Mouse (Mus musculus): Measurements from ENCODE around the gene Rps10. TPM values are rescaled to one million over a fixed set of nuclear protein-coding genes. Genes with fewer than 3 reads are reported as not detected.

Rps10 gene
- polyA plus RNA-seq (2016; fragmentation: Nextera tagmentation; extraction: Ambion mirVana), result 629 and 734 TPM in 2 replicates

DNA sequence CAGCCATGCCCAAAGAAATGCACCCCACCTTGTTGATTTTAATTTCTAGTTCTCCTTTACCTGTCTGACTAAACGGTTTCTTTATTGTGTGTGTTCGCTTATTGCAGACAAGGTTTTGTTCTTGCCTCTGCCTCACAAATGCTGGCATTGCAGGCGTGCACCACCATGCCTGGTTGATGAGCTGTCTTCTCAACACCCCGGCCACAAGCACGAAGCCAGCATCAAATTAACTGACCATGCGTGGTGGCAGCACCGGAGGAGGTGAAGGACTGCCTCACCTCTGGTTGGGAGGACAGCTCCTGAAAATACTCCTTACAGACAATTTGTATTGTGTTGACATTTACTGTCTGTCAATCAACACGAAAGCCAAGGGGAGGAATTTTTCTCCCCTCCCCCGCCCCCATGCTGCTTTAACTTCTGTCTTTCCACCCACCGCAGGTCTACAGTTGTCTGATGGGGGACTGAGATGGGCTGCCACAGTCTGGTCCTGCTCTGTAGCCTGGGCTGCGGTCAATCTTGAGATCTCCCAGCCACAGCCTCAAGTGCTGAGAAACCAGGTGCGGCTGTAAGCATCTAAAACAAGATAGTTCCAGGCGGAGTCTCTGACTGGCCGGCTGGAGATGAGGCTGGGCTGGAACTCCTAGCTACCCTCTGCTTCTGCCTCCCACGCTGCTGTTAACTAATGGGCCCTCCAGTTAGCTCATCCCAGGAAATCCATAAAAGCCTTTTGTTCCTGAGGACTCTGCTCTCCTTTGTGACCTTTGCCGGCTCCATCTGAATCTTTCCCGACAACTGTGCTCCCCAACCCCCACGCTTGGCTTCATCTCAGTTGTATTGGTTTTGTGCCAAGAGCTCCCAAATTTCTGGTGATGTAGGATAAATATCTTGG is at the start of gene Rps10:
Gene Rps10 (minus strand): TSS at position 538 of the 889 bp plus-strand sequence.
- Histone ChIP-seq H3K9me3 (no peaks in the 10 kb centered on the region), H3K27ac (peak within 1 kb of the TSS; percentile 97)
- WGBS, result 39% methylated on average over 18 of the region's 18 CpGs

DNA sequence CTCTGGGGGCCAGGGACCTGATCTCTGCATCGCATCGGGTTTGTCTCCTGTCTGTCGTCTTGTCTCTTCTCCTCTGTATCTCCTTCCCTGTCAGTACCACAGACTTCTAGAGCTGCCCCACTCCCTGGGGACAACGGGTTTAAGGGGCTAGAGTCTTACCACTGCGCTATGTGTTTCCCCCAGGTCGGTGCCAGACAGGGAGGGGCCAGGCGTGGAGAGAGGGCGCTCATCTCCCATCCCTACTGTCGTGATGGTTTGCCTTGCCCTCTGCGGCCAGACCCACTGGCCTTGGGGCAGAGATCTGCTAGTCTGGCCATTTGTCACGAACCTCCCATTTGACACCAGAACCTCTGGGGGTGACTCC is 49.1 kb upstream of the Rps10 start:
- DNase-seq (ENCODE audit: low spot score), result no peak
- H3K27me3 ChIP-seq (ENCODE audit: insufficient read depth, poor library complexity, severe bottlenecking), result peaks cover 83% of the 10 kb centered on the region
- no peak overlapping the region for H3K27ac ChIP-seq
- H3K36me3 ChIP-seq, result no peaks in the 10 kb centered on the region
- no peaks in the 10 kb centered on the region for H3K9me3 ChIP-seq
- H3K4me3 ChIP-seq, result peak overlapping the region; percentile 65
- WGBS, result 3% methylated on average over 11 of the region's 11 CpGs
- peaks cover 23% of the 10 kb centered on the region for H3K4me1 ChIP-seq

More for the DNA sequence above, at the start of gene Rps10:
- H3K36me3 ChIP-seq, result peaks cover 28% of the 10 kb centered on the region
- no peaks in the 10 kb centered on the region for H3K27me3 ChIP-seq (ENCODE audit: insufficient read depth, poor library complexity, severe bottlenecking)
- peak within 1 kb of the TSS; percentile 98 for H3K4me3 ChIP-seq
- H3K4me1 ChIP-seq, result peaks cover 46% of the 10 kb centered on the region
- DNase-seq (ENCODE audit: low spot score), result no peak

GRCm38 (mm10) chr17:27684886-27685549 is 48.5 kb upstream of the Rps10 start:
- peak overlapping the region; percentile 59 for H3K27ac ChIP-seq

DNA sequence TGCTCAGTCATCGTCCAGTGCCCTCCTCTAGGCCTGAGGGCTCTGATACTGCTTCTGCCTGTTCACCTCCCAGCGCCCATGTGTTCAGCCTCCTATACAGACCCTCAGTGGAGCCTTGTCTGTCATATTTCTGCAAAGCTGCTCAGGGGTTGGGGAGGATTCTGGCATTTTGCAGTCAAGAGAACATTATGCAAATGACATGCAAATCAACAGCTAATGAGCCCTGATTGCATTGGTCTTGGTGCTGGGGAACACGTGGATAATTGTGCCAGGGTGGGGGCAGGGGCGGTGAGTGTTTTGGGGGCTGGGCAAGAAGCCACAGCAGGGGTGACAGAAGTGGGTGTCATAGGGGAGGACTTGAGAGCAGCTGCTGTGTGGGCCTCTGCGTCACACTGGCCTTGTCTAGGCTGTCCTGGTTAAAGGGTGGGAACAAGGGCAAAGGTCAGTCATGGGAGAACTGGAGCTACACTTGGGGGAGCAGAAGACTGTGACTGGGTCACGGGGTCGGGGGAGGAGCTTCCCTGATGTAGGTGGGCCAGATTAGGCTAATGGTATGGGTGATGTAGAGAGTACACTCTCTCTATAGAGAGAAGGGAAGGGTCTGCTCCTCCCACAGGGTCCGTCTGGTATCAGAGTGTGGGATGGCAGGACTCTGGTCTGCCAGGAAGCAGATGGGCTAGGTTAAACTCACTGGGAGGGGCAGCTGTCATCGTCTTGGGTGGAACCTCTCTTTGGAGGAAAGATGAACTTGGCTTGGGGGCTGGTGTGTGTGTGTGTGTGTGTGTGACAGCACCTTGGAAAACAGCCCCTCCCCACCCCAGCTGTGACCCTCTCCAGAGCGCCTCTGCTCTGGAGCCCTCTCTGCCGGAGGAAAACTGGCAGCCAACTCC is 42.7 kb upstream of the Rps10 start:
- no peak overlapping the region for H3K27ac ChIP-seq
- H3K4me3 ChIP-seq, result no peak overlapping the region
- no peaks in the 10 kb centered on the region for H3K9me3 ChIP-seq
- H3K36me3 ChIP-seq, result no peaks in the 10 kb centered on the region
- H3K27me3 ChIP-seq (ENCODE audit: insufficient read depth, poor library complexity, severe bottlenecking), result peaks cover 25% of the 10 kb centered on the region
- 46% methylated on average over 11 of the region's 11 CpGs for WGBS
- DNase-seq (ENCODE audit: low spot score), result no peak
- peaks cover 18% of the 10 kb centered on the region for H3K4me1 ChIP-seq

More at GRCm38 (mm10) chr17:27684886-27685549, 48.5 kb upstream of the Rps10 start:
- peaks cover 78% of the 10 kb centered on the region for H3K27me3 ChIP-seq (ENCODE audit: insufficient read depth, poor library complexity, severe bottlenecking)
- under 1% methylated on average over 51 of the region's 53 CpGs for WGBS
- peak overlapping the region; percentile 65 for H3K4me3 ChIP-seq
- H3K4me1 ChIP-seq, result peaks cover 23% of the 10 kb centered on the region
- H3K36me3 ChIP-seq, result no peaks in the 10 kb centered on the region
- DNase-seq (ENCODE audit: low spot score), result no peak
- H3K9me3 ChIP-seq, result no peaks in the 10 kb centered on the region

DNA sequence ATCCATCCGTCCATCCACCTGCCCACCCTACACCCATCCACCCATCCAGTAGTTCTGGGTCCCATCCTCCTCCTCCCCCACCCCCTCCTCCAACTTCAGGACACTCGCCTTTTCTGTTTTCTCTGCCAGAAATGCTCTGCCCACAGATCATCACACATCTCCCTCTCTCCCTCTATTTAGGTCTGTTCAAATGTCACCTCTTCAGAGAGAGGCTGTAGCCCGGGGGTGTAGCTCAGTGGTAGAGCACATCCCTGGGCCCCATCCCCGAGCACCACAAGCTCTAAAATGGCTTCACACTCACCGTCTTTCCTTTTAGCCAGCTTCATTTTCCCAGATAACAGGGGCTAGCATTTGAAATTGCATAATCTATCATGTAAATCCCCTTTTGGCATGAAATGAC is 41.3 kb upstream of the Rps10 start:
- H3K27ac ChIP-seq, result no peak overlapping the region
- peaks cover 11% of the 10 kb centered on the region; the same call in 1 of the 2 replicates for H3K27me3 ChIP-seq (ENCODE audit: insufficient read depth, poor library complexity, severe bottlenecking)
- H3K9me3 ChIP-seq, result no peaks in the 10 kb centered on the region
- no peaks in the 10 kb centered on the region for H3K36me3 ChIP-seq
- H3K4me3 ChIP-seq, result no peak overlapping the region
- 75% methylated on average over 5 of the region's 5 CpGs for WGBS
- H3K4me1 ChIP-seq, result peaks cover 18% of the 10 kb centered on the region
- no peak for DNase-seq (ENCODE audit: low spot score)

- H3K27ac ChIP-seq, result no peak overlapping the region
- 42% methylated on average over 7 of the region's 7 CpGs for WGBS
These were observed 39.8 kb upstream of the Rps10 start for GRCm38 (mm10) chr17:27676270-27676669.

GRCm38 (mm10) chr17:27675453-27675852 is 39.0 kb upstream of the Rps10 start:
- WGBS, result 56% methylated on average over 9 of the region's 9 CpGs
- no peak for DNase-seq (ENCODE audit: low spot score)
- H3K36me3 ChIP-seq, result no peaks in the 10 kb centered on the region
- H3K27me3 ChIP-seq (ENCODE audit: insufficient read depth, poor library complexity, severe bottlenecking), result 0 out of 2 replicates have a peak, but pooled peaks cover 5% of the 10 kb centered on the region
- H3K9me3 ChIP-seq, result no peaks in the 10 kb centered on the region
- no peak overlapping the region for H3K27ac ChIP-seq
- H3K4me3 ChIP-seq, result no peak overlapping the region
- H3K4me1 ChIP-seq, result peaks cover 18% of the 10 kb centered on the region

More at GRCm38 (mm10) chr17:27676270-27676669, 39.8 kb upstream of the Rps10 start:
- Histone ChIP-seq H3K4me3 (no peak overlapping the region), H3K9me3 (no peaks in the 10 kb centered on the region), H3K4me1 (peaks cover 18% of the 10 kb centered on the region), H3K36me3 (no peaks in the 10 kb centered on the region), H3K27me3 (ENCODE audit: insufficient read depth, poor library complexity, severe bottlenecking) (0 out of 2 replicates have a peak, but pooled peaks cover 5% of the 10 kb centered on the region)
- no peak for DNase-seq (ENCODE audit: low spot score)

DNA sequence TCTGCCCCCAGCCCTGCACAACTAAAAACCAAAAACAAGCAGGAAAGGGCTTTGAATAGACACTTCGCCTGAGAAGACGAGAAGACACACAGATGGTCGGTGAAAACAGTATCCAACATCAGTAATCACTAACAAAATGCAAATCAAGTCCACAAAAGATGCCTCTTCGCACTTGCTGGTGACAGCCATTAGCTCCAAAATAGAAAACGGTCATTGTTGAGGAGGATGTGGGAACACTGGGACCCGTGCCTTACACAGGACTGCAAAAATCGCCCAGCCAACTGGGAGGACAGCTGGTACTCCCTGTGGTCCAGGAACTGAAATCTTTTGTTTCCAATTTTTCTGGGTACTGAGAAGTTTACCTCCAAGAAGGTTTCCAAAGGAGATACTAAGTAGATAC is 37.5 kb upstream of the Rps10 start:
- 83% methylated on average over 7 of the region's 7 CpGs for WGBS
- no peaks in the 10 kb centered on the region for H3K36me3 ChIP-seq
- no peak for DNase-seq (ENCODE audit: low spot score)
- H3K27me3 ChIP-seq (ENCODE audit: insufficient read depth, poor library complexity, severe bottlenecking), result 0 out of 2 replicates have a peak, but pooled peaks cover 5% of the 10 kb centered on the region
- H3K4me3 ChIP-seq, result no peak overlapping the region
- peaks cover 12% of the 10 kb centered on the region for H3K4me1 ChIP-seq
- H3K27ac ChIP-seq, result no peak overlapping the region
- no peaks in the 10 kb centered on the region for H3K9me3 ChIP-seq

- no peaks in the 10 kb centered on the region for H3K36me3 ChIP-seq
- WGBS, result 77% methylated on average over 6 of the region's 6 CpGs
- no peak overlapping the region for H3K27ac ChIP-seq
- DNase-seq (ENCODE audit: low spot score), result no peak
- no peaks in the 10 kb centered on the region for H3K27me3 ChIP-seq (ENCODE audit: insufficient read depth, poor library complexity, severe bottlenecking)
- peaks cover 7% of the 10 kb centered on the region for H3K4me1 ChIP-seq
- H3K9me3 ChIP-seq, result no peaks in the 10 kb centered on the region
- H3K4me3 ChIP-seq, result no peak overlapping the region
These were observed 35.3 kb upstream of the Rps10 start for GRCm38 (mm10) chr17:27671720-27672119.

DNA sequence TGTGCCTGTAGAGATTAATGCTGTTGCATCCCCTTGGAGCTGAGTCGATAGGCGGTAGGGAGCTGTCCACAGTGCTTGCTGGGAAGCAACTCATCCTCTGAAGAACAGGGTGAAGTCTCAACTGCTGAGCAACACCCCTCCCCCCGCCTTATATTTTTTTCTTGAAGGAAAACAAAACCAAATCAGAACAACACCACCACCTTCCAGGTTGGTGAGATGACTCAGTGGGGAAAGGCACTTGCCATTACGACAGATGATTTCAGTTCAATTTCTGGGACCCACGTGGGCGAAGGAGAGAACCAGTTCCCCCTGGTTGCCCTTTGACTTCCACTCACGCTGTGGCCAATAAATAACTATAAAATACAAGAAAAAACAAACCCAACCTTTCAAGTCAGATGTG is 22.3 kb upstream of the Rps10 start:
- WGBS, result 66% methylated on average over 7 of the region's 7 CpGs
- DNase-seq (ENCODE audit: low spot score), result no peak
- Histone ChIP-seq H3K9me3 (no peaks in the 10 kb centered on the region), H3K4me1 (peaks cover 20% of the 10 kb centered on the region), H3K27ac (no peak overlapping the region), H3K36me3 (no peaks in the 10 kb centered on the region), H3K27me3 (ENCODE audit: insufficient read depth, poor library complexity, severe bottlenecking) (peaks cover 39% of the 10 kb centered on the region), H3K4me3 (no peak overlapping the region)

DNA sequence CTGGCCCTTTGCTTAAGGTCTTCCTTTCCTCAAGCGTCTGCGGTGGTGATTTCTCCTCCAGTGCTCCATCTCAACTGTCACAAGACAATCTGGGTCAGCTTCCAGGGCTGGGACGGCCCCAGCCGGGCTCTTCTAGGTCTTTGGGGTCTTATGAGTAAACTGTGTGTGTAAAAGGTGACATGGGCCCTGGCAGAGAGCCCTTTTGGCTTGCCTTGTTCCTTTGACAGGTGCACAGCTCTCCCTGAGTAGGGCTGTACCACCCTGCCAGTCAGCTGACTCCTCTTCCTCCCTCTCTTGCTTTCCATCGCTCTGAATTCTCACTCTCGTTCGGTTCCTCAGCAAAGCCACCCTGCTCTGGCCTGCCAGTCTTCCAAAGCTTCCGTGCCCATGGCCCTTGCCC is 20.7 kb upstream of the Rps10 start:
- peaks cover 45% of the 10 kb centered on the region for H3K27me3 ChIP-seq (ENCODE audit: insufficient read depth, poor library complexity, severe bottlenecking)
- no peak for DNase-seq (ENCODE audit: low spot score)

GRCm38 (mm10) chr17:27656414-27656813 is 19.9 kb upstream of the Rps10 start:
- Histone ChIP-seq H3K4me1 (peaks cover 24% of the 10 kb centered on the region), H3K4me3 (peak overlapping the region; percentile 68), H3K36me3 (no peaks in the 10 kb centered on the region), H3K9me3 (no peaks in the 10 kb centered on the region), H3K27me3 (ENCODE audit: insufficient read depth, poor library complexity, severe bottlenecking) (peaks cover 45% of the 10 kb centered on the region), H3K27ac (0 out of 2 replicates have a peak overlapping the region, but pooled peaks have one; percentile 72)
- WGBS, result 3% methylated on average over 5 of the region's 5 CpGs
- DNase-seq (ENCODE audit: low spot score), result no peak

More for the DNA sequence above, 20.7 kb upstream of the Rps10 start:
- Histone ChIP-seq H3K9me3 (no peaks in the 10 kb centered on the region), H3K27ac (no peak overlapping the region), H3K36me3 (no peaks in the 10 kb centered on the region), H3K4me3 (no peak overlapping the region), H3K4me1 (peaks cover 24% of the 10 kb centered on the region)
- WGBS, result 68% methylated on average over 8 of the region's 8 CpGs

All from heart, embryonic 10.5 days (tissue).